Mouse (Mus musculus): ENCODE results near the gene Mpzl3. TPM values are rescaled to one million over a fixed set of nuclear protein-coding genes. Genes with fewer than 3 reads are reported as not detected.

Mpzl3 gene
- polyA plus RNA-seq, 1 experiment, result 3.1 TPM

GRCm38 (mm10) chr9:45126941-45127340 is 72.0 kb downstream of the Mpzl3 start:
- no peak overlapping the region for H3K27ac ChIP-seq (ENCODE audit: insufficient read depth, low read length)
- TF ChIP-seq CTCF (IDR thresholded peaks at IDR 0.05; ENCODE audit: extremely low read depth, insufficient read depth, low read length) (no peak), POLR2A (IDR thresholded peaks at IDR 0.05; ENCODE audit: extremely low read depth, insufficient read depth, low read length) (no peak)
- no peak overlapping the region for H3K4me3 ChIP-seq (ENCODE audit: insufficient read depth, low read length)
- H3K4me1 ChIP-seq (ENCODE audit: control insufficient read depth, insufficient read depth, low read length), result peaks cover 2% of the 10 kb centered on the region; the same call in 1 of the 2 replicates

Other genes starting within 250 kb of the Mpzl3 start
- 28.3 and 28.6 TPM in 2 replicates for gene Kmt2a, start 173.9 kb upstream of the Mpzl3 start, polyA plus RNA-seq (2012; rRNA removed)
- gene Atp5l, start 134.4 kb upstream of the Mpzl3 start, polyA plus RNA-seq (2012; rRNA removed), result 755 and 827 TPM in 2 replicates
- 24.1 and 26.1 TPM in 2 replicates for gene Ube4a, start 89.6 kb upstream of the Mpzl3 start, polyA plus RNA-seq (2012; rRNA removed)
- not detected in 2 replicates for gene Cd3g, start 74.8 kb upstream of the Mpzl3 start, polyA plus RNA-seq (2012; rRNA removed)
- 0.06 TPM in 1 of 2 replicates, not detected in the other for gene Cd3d, start 73.4 kb upstream of the Mpzl3 start, polyA plus RNA-seq (2012; rRNA removed)
- gene Cd3e, start 45.6 kb upstream of the Mpzl3 start, polyA plus RNA-seq (2012; rRNA removed), result 0.08 TPM in 1 of 2 replicates, not detected in the other
- gene Mpzl2, start 15.4 kb upstream of the Mpzl3 start, polyA plus RNA-seq (2012; rRNA removed), result 1.4 and 2.3 TPM in 2 replicates
- gene Jaml, start 24.0 kb downstream of the Mpzl3 start, polyA plus RNA-seq (2012; rRNA removed), result 0.36 and 0.52 TPM in 2 replicates
- gene Scn2b, start 62.6 kb downstream of the Mpzl3 start, polyA plus RNA-seq (2012; rRNA removed), result 123 TPM in 2 replicates
- gene Scn4b, start 83.2 kb downstream of the Mpzl3 start, polyA plus RNA-seq (2012; rRNA removed), result 31.9 and 87.5 TPM in 2 replicates
- gene BC049352, start 126.8 kb downstream of the Mpzl3 start, polyA plus RNA-seq (2012; rRNA removed), result 1.5 and 1.8 TPM in 2 replicates
- gene Tmprss4, start 148.9 kb downstream of the Mpzl3 start, polyA plus RNA-seq (2012; rRNA removed), result 0.13 and 0.25 TPM in 2 replicates
- 4.7 and 5.1 TPM in 2 replicates for gene Il10ra, start 214.0 kb downstream of the Mpzl3 start, polyA plus RNA-seq (2012; rRNA removed)

All from cortical plate, adult 2 months (tissue).